Comparison of ENCODE assay signal across 8 mouse cellular contexts in genomic region chr12:83921535-83922381, GRCm38 (mm10). TPM values are rescaled to one million over a fixed set of nuclear protein-coding genes. Genes with fewer than 3 reads are reported as not detected.
DNase-seq lines count a peak whose midpoint lies in the region; ATAC-seq lines count a peak whose summit lies in the region.

Gene Numb, minus strand, starts transcription at chr12:83921934.

- under 1% methylated on average over 49 of the region's 63 CpGs for whole genome bisulfite sequencing in hindbrain, embryonic 16.5 days
- 1% methylated on average over 46 of the region's 63 CpGs for WGBS in macrophage (ENCODE audit: missing documents)

- H3K27me3 ChIP-seq in hindbrain, embryonic 16.5 days (replicated peaks; ENCODE audit: control insufficient read depth, insufficient read depth, low read length), result no peaks in the 10 kb centered on the region

- H3K4me1 ChIP-seq in hindbrain, embryonic 16.5 days (ENCODE audit: control insufficient read depth, insufficient read depth, low read depth, low read length), result peaks cover 19% of the 10 kb centered on the region

- peak; percentile 100 for ATAC-seq in hindbrain, embryonic 16.5 days

- H3K4me3 ChIP-seq in hindbrain, embryonic 16.5 days (ENCODE audit: low read length), result peak within 1 kb of the TSS; percentile 97
- peak within 1 kb of the TSS; percentile 67 for H3K4me3 ChIP-seq in macrophage (ENCODE audit: inconsistent target)

- H3K36me3 ChIP-seq in hindbrain, embryonic 16.5 days (ENCODE audit: control insufficient read depth, insufficient read depth, low read length), result no peaks in the 10 kb centered on the region
- no peaks in the 10 kb centered on the region for H3K36me3 ChIP-seq in macrophage (ENCODE audit: inconsistent target)

- no peaks in the 10 kb centered on the region for H3K9me3 ChIP-seq in hindbrain, embryonic 16.5 days (ENCODE audit: control insufficient read depth, low read length)

- H3K79me2 ChIP-seq in macrophage (ENCODE audit: inconsistent target), result peaks cover 46% of the 10 kb centered on the region

- peak within 1 kb of the TSS; percentile 89 for H3K4me2 ChIP-seq in hindbrain, embryonic 16.5 days (ENCODE audit: low read length)

- H3K9ac ChIP-seq in hindbrain, embryonic 16.5 days (ENCODE audit: low read depth, low read length), result peak within 1 kb of the TSS; percentile 89

- peak within 1 kb of the TSS; percentile 87 for H3K27ac ChIP-seq in hindbrain, embryonic 16.5 days (ENCODE audit: low read depth, low read length)
- H3K27ac ChIP-seq in macrophage, result peak within 1 kb of the TSS; percentile 58

- peak; percentile 97 for DNase-seq in WW6 (ENCODE audit: low read depth, low spot score)
- DNase-seq in cerebellum, postnatal 4 days (ENCODE audit: low spot score in 2 of 2), result peak; percentile 92 to 97
- peak; percentile 99 for DNase-seq in gastrocnemius, adult 18-20 months (ENCODE audit: low spot score)
- DNase-seq in left cerebral cortex, adult 18-20 months (ENCODE audit: low spot score in 2 of 2), result peak; percentile 97 to 99
- peak; percentile 99 for DNase-seq in right cerebral cortex, adult 18-20 months
- peak; percentile 88 for DNase-seq in urinary bladder, postnatal 10 days (ENCODE audit: low spot score)

RNA-seq across cellular contexts. Expression of gene Numb, which starts in this region (rescaled TPM):
- 10 to 100 TPM; 16.3 to 19.4 TPM for total RNA-seq in gastrocnemius, adult 18-20 months (2021)
- polyA plus RNA-seq in hindbrain, embryonic 16.5 days (2015; fragmentation: Nextera tagmentation; extraction: Ambion mirVana), result 15.7 and 17.2 TPM in 2 replicates
- total RNA-seq in left cerebral cortex, adult 18-20 months (2021), result 10 to 100 TPM; 69.9 to 76.2 TPM
- 100 to 1,000 TPM in 13 of 26 experiments, 10 to 100 TPM in 13; 38.8 to 134 (median 102) TPM for total RNA-seq in macrophage (2018; cell fraction: chromatin; rRNA removed)
- 10 to 100 TPM; 29.9 to 47.4 (median 39.5) TPM for total RNA-seq in macrophage (2018; cell fraction: cytosol; rRNA removed)
- total RNA-seq in macrophage (2018; cell fraction: nucleus; rRNA removed), result 10 to 100 TPM; 31.4 to 93.3 (median 56.6) TPM
- polyA plus RNA-seq in macrophage (2018), result 32.8 to 57.9 TPM (median 47.1 TPM) in 3 replicates

Comparison
In these comparisons a context has a peak if more than half of its experiments do, and no peak if none do; other contexts are left out.
1. Peak in every context shown above with its lines: DNase-seq, ATAC-seq, H3K4me3 ChIP-seq and H3K27ac ChIP-seq.